Mouse (Mus musculus) Patski (cell line): ENCODE data around the gene Kalrn. TPM values are rescaled to one million over a fixed set of nuclear protein-coding genes. Genes with fewer than 3 reads are reported as not detected.

Experiments
- ATAC-seq: fragments of 100-300 bp; one replicate; pipeline ENCODE4 v1.8.0; 2021
- CTCF ChIA-PET: fragments of 350-600 bp; sonication (Branson Sonifier 250); formaldehyde crosslinking; loops from one replicate; lab custom pipeline; 2022; ENCODE audit warnings: inconsistent platforms; lab: Charles Lee
- POLR2A ChIA-PET: fragments of 350-600 bp; sonication (Branson Sonifier 250); formaldehyde crosslinking; loops from one replicate; lab custom pipeline; 2022; ENCODE audit warnings: antibody characterized with exemption, inconsistent platforms; lab: Charles Lee
- DNase-seq: peaks from one replicate; pipeline ENCODE4 v3.0.0-alpha.2; 2011; ENCODE audit warnings: low read depth, low spot score
- H3K27me3 ChIP-seq: fragments of 371-371 bp; one replicate; pipeline ENCODE4 v1.5.1; 2021
- CTCF ChIP-seq: fragments of 100-300 bp; IDR thresholded peaks from one replicate; pipeline ENCODE4 v1.5.1; 2021
- in situ Hi-C: fragments of 300-500 bp; cut with MboI; formaldehyde crosslinking; loops from 3 replicates; pipeline ENCODE4 v1.11.1; 2018; ENCODE audit warnings: low pct_unique_long_range_greater_than_20kb, mixed read lengths
- polyA plus RNA-seq: library from polyadenylated mRNA; unstranded; gene quantifications from one replicate; pipeline ENCODE4 v1.2.3, GENCODE M21; 2021

Kalrn gene
- polyA plus RNA-seq, 1 experiment from 2014 or later: 25.1 TPM

DNA sequence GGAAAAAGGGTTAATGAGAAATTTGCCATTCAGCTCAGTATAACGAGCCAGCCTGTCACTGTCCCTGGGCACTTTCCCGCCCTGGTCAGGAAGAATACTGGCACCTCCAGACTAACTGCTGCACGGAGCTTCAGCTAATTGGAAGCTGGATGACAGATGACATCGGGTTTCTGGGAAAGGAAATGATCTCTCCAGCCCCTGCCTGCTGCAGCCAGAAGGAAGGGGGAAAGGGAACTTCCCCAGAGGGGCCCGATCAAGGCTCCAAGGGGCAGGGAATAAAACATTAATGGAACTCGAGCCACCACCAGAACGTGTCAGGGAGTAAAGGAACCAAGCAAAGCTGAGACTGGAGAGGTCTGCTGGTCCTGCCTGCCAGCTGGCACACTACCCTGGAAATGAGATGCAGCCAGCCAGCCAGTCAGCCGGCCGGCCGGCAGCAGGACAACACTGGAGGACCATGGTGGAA lies 159.4 kb downstream of the Kalrn start:
- in situ Hi-C loops: no loop called here
- H3K27me3 ChIP-seq: no peaks in the 10 kb centered on the region
- CTCF ChIA-PET: interaction anchor here (1.1 to 1.7 kb wide), 3 partner anchors 10 to 15 kb away, joined by 3 to 4 read pairs (median 3); no protein-coding TSS in a partner anchor
- POLR2A ChIA-PET: no interaction called here
- TF ChIP-seq CTCF: no peak
- ATAC-seq (no peak), DNase-seq (no peak)

DNA sequence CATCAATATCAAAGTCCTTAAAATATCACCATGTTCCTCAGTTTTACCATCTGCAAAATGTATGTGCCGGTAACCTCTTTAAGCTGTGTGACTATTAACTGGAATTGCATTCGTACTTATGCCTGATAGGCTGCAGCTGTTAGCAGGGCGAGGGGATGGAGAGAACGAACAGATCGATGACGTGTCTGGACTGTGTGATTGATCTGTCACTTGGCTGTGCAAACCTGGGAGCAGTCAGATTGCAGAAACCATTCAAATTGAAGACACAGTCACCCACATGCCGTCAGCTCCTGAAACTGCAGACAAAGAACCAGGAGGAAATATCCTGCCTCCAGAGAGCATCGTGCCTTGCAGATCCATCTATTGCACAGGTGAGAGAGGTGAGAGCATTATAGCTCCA lies 166.3 kb downstream of the Kalrn start:
- ATAC-seq: no peak
- in situ Hi-C loops: no loop called here
- no peaks in the 10 kb centered on the region for H3K27me3 ChIP-seq
- ChIA-PET CTCF (interaction anchor here (0.5 to 1.5 kb wide), 3 partner anchors 12 to 509 kb away, joined by 3 read pairs; no protein-coding TSS in a partner anchor), POLR2A (no interaction called here)
- no peak for DNase-seq
- no peak for TF ChIP-seq CTCF

DNA sequence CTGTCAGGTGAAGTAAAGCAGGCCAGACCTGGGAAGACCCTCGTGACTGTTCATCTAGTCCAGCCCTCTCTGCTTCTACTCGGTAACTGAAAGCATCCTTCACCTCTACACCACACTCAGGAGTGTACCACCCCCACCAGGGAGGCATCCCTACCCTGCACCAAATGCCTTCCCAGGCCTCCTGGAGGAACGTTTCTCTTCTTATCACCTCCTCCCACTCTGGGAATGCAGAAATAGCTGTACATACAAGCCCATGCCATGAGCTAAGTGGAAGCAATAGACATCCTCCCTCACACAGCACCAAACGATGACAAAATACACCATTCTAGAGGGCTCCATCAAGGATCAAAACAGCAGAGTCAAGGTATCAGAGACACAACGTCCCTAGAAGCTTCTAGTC lies 168.2 kb downstream of the Kalrn start:
- TF ChIP-seq CTCF: no peak
- in situ Hi-C loops: no loop called here
- H3K27me3 ChIP-seq: no peaks in the 10 kb centered on the region
- DNase-seq: no peak
- ChIA-PET POLR2A (no interaction called here), CTCF (no interaction called here)
- ATAC-seq: no peak

DNA sequence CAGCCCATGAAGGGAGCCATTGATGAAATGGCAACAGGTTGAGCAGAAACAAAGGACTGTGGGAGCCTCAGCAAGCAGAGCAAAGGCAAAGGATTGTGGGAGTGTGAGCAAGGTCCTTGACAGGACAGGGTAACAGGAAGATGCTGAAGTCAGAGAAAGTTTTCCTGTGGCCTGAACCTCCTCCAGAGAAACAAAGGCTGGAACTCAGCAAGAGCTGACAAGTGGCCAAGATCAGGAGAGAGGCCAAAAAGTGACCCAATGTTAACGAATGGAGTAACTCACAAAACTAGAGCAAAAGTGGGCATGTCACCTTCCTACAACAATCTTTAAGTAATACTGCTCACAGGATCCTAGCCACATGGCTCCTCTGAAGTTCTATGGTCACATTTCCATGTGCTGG lies 172.1 kb downstream of the Kalrn start:
- no peak for TF ChIP-seq CTCF
- H3K27me3 ChIP-seq: no peaks in the 10 kb centered on the region
- DNase-seq: no peak
- CTCF ChIA-PET: no interaction called here
- in situ Hi-C loops: no loop called here
- POLR2A ChIA-PET: no interaction called here
- no peak for ATAC-seq

DNA sequence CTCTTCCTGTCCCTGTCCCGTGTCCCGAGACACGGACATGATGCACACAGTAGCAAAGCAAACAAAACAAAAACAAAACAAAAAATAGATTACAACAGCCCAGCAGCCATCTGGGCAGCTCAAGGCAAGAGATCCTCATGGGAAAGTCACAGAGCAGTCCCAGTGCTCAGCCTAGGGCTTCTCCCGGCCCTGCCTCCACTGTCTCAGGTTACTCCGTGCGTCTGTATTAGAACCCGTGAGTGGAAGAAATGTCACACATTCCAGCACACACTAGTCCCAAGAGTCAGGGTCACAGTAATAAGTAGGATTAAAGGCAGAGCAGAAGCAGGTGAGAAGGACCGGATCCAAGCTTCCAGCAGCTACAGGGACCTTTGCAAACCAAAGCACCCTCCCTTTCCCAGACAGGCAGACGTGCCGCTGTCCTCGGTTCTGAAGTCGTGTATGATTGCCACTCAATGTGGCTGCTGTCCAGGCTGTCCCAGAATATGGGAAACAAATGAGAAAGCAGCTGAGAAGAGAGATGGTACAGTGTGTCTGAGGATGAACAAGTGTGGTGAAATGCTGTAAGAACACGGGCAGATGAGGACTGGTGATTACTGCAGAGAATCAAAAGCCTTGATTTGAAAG lies 173.1 kb downstream of the Kalrn start:
- in situ Hi-C loops: no loop called here
- ATAC-seq: no peak
- H3K27me3 ChIP-seq: no peaks in the 10 kb centered on the region
- TF ChIP-seq CTCF: no peak
- no peak for DNase-seq
- CTCF ChIA-PET: no interaction called here
- POLR2A ChIA-PET: no interaction called here

DNA sequence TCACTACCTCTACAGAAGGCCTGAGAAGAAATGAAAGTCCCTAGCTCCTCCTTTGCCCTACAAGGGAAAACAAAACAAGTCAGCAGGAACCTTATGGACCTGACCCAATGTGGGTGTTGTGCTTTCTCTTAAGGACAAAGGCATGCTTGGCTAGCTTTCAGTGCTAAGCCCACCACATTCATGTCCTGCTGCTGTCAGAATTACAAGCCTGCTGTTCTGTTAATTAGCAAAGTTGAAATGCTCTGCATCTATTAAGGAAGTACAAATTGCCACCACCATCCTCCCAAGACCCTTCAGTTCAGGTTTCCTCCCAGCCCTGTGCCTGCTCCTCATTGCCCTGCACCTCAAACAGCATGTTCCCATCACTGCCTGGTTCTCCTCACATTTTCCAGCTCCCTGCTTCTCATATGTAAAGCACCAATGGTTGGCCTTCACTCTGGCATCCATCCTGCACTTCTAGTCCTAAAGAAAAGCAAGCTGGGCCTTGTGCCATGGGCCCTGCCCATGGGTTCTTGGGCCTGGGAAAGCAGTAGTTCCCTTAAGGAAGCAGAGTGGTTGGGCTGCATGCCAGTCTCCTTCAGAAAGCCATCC lies 178.0 kb downstream of the Kalrn start:
- TF ChIP-seq CTCF: no peak
- in situ Hi-C loops: no loop called here
- ChIA-PET POLR2A (interaction anchor here (0.6 kb wide), 1 partner anchor 126 kb away, joined by 10 read pairs; no protein-coding TSS in a partner anchor), CTCF (interaction anchor here (0.8 to 1.4 kb wide), 2 partner anchors 12 to 26 kb away, joined by 3 read pairs; no protein-coding TSS in a partner anchor)
- H3K27me3 ChIP-seq: no peaks in the 10 kb centered on the region
- DNase-seq: no peak
- no peak for ATAC-seq

DNA sequence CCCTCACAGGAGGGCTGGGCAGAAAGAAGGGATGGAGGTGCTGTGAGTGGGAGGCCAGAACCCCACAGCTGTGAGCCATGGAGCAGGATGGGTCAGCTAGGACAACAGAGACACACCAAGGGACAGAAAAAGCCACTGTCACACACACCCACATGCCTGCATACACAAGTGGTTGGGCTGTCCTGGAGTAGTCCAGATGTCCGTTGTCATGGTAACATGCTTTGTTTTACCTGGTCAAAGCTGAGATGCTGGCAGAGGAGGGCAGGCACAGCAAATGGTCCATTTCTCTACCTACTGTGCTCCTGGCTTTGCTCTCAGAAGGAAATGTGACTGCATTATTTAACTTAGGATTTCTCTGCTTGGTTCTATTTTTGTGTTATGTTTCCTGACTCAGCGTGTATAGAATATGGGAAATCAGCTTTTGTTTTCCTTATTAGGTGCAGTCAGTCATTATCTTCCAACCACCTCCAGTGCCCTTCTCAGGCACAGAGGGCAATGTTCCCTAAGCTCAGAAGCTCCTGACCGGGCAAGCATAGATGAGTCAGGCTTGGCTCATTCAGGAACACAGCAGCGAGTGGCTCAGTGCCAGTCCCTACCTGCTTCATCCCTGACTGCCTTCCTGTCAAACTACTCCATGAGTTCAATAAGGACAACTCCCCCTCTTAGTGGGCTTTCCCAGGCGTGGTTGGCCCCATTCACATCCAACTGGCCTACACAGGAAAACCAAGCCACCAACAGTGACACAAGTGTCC lies 183.6 kb downstream of the Kalrn start:
- H3K27me3 ChIP-seq: no peaks in the 10 kb centered on the region
- TF ChIP-seq CTCF: no peak
- CTCF ChIA-PET: interaction anchor here (1.0 kb wide), 1 partner anchor 18 kb away, joined by 3 read pairs; no protein-coding TSS in a partner anchor
- POLR2A ChIA-PET: no interaction called here
- ATAC-seq (no peak), DNase-seq (no peak)
- in situ Hi-C loops: no loop called here

DNA sequence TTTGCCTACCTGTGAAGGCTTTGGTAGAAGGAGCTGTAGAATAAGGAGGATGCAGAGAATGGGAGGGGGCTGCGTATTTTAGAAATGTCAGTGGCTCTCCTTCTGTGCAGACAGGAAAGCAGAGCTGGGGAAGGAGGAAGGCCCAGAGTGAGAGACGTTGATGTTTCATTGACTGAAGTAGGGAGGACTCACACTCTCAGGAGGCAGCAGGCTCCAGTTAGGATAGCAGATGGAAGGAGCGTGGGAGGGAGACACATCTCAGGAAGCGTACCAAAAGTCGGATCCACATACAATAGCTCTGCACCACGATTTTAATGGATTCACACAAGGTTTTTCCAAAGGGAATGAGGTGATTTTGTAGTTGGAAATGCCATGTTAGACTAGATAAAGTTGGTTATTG lies 184.5 kb downstream of the Kalrn start:
- TF ChIP-seq CTCF: no peak
- no peaks in the 10 kb centered on the region for H3K27me3 ChIP-seq
- in situ Hi-C loops: no loop called here
- CTCF ChIA-PET: interaction anchor here (1.0 kb wide), 1 partner anchor 18 kb away, joined by 3 read pairs; no protein-coding TSS in a partner anchor
- POLR2A ChIA-PET: no interaction called here
- no peak for DNase-seq
- no peak for ATAC-seq

DNA sequence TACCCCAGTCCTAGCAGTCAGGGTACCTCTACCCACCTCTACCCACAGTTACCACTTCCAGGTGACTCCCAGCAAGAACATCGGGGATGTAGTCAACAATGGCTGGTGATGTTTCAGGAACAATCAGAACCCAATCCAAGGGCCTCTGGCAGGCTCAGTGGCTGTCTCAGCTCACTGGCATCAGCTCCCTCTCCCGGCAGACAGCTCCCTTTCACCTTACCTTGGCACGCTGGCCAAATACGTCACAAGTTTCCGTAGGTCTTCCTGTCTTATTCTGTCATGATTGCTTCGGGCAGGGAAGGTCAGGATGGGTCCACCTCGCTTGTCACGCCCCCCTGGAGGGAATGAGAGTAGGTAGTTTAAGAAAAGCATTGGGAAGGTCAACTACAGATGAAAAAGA lies 188.3 kb downstream of the Kalrn start:
- in situ Hi-C loops: no loop called here
- ChIA-PET CTCF (interaction anchor here (0.9 to 1.8 kb wide), 3 partner anchors 11 to 40 kb away, joined by 3 to 4 read pairs (median 3); no protein-coding TSS in a partner anchor), POLR2A (no interaction called here)
- DNase-seq: no peak
- ATAC-seq: no peak
- TF ChIP-seq CTCF: no peak
- no peaks in the 10 kb centered on the region for H3K27me3 ChIP-seq

DNA sequence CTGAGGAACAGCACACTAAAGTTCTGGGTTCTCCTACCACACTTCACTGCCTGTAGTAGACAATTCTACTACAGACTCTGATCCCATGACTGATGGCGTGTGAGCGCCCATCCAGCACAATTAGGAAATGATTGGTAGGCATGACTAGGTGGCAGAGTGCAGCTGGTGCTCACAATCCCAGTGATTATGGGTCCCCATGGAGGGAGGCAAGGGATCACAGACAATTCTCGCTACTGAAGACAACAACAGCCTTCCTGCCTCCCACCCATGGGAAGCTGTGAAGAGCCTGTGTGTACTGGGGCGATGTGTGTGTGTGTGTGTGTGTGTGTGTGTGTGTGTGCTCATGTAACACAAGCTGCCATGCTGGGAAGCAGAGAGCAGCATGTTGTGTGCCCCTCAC lies 190.3 kb downstream of the Kalrn start:
- DNase-seq (no peak), ATAC-seq (no peak)
- TF ChIP-seq CTCF: no peak
- no peaks in the 10 kb centered on the region for H3K27me3 ChIP-seq
- in situ Hi-C loops: no loop called here
- ChIA-PET CTCF (no interaction called here), POLR2A (no interaction called here)
